Mouse (Mus musculus) left cerebral cortex, postnatal 10 days (tissue): ENCODE measurements at regions not wholly inside any gene's neighbourhood (a gene's known extent, or its start where the extent isn't known, plus 50 kb on each side); places are given as distances from the start of the nearest gene placed in this dataset.

Source experiments
- DNase-seq, 2 experiments: peaks; one replicate each; pipeline ENCODE4 v3.0.0; 2021 to 2022; ENCODE audit warnings: low spot score in 2 of 2, mixed read lengths in 1 of 2; ENCODE audit errors: extremely low spot score in 1 of 2
- intact Hi-C: fragments of 180-260 bp; cut with DNase I; formaldehyde crosslinking; loops from one replicate; pipeline ENCODE4 v1.15.1; 2025

GRCm38 (mm10) chr4:137216908-137217497 lies 60.3 kb upstream of the Wnt4 start:
- no peak for DNase-seq
- intact Hi-C loops, result no loop called here

- intact Hi-C loops, result no loop called here
- no peak for DNase-seq
These were observed 62.7 kb upstream of the Wnt4 start for GRCm38 (mm10) chr4:137214573-137214972.

- intact Hi-C loops, result no loop called here
- no peak for DNase-seq
These were observed 64.4 kb upstream of the Wnt4 start for GRCm38 (mm10) chr4:137212846-137213245.

DNA sequence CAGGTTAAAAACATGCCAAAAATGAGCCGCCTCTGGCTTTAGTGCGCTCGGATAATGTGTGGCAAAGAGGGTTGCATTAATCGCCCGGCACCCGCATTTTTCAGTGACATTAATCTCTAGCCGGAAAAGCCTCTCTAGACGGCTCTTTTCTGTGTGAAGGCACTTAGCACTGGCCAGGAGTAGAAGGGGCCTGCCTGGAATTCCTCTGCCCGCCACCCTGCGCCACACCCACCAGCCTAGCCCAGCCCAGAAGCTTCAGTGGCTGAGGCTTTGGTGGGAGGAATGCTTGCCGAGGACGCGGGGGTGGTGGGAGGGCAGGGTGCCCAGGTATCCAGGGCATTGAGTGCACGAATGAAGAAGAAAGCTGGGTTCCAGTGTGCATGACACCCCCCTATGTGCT lies 65.2 kb upstream of the Wnt4 start:
- intact Hi-C loops, result no loop called here
- DNase-seq, result no peak

- DNase-seq, result no peak
- intact Hi-C loops, result no loop called here
These were observed 66.0 kb upstream of the Wnt4 start for GRCm38 (mm10) chr4:137211288-137211687.

- no peak for DNase-seq
- intact Hi-C loops, result no loop called here
These were observed 66.8 kb upstream of the Wnt4 start for GRCm38 (mm10) chr4:137210525-137210924.

DNA sequence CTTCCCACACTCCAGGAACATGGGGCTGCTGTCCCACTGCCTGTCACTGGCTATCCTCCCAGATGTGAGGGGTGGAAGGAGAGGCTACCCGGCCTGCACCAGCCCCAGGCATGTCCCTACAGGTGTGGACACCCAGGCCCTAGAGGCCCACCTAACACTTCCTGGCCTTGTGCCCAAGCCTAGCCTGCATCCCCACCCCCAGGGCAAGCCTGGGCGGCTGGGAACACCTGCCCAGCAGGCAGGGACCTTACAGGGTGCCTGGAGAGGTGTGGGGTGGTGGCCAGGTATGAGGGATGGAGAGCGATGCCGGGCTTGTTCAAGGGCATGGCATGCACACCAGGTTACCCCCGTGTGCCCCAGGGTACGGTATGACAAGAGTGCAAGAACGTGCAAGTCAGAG lies 76.3 kb upstream of the Wnt4 start:
- peak in 1 of 2 experiments; percentile 32 for DNase-seq
- intact Hi-C loops, result no loop called here

DNA sequence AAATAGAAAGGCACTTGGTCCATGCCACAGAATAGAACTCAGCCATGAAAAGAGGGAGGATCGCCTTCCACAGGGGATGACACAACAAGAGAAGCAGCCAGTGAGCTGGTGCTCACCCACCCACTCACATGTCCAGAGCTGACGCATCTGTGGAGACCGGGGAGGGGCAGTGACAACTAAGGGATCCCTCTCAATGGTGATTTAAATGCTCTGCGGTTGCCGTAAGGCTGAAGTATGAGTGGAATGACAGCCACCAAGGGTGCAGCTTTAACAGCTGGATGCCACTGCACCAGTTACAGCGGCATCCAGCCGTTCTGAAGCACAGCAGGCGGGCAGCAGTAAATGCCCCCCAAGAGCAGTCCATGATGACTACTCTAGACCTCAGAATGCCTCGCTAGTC lies 76.9 kb upstream of the Wnt4 start:
- intact Hi-C loops, result no loop called here
- peak in 1 of 2 experiments; percentile 27 for DNase-seq

GRCm38 (mm10) chr4:137196491-137196974 lies 80.8 kb upstream of the Wnt4 start:
- DNase-seq, result peak in 1 of 2 experiments; percentile 43
- intact Hi-C loops, result no loop called here

DNA sequence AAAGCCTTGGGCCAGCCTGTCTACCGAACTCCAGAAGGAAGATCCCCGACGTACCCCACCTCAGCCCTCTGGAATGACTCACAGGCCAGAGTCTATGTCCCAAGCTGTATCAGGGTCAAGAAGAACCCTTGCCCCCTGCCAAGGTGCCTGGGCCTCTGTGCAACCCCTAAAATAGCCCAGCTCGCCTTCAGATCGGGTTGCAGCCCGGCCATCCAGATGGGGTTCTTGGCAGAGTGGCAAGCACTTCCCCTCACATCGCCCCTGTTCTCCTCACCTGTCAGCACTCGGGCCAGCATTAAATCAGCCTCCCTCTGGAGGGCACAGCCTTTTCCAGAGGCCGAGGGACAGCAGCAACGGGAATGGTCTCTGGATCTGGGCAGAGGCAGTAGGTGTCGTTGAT lies 83.2 kb upstream of the Wnt4 start:
- intact Hi-C loops, result no loop called here
- no peak for DNase-seq

DNA sequence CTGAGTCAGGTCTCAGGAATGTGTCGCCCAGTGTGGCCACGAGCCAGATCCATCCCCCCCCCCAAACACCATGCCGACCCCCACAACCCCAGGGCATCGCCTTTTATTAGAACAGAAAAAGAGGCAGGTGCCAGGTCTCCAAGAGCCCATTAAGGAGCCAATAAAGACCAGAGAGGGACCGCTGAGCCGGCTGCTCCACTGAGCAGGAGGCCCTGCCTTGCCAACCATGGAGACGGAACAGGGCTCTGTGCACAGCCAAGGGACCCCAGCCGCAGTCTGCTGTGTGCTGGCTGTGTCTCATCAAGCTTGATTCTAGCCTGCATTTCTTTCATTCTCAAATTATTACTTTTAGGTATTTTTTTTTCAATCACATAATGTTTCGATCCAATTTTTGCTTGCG lies 86.7 kb upstream of the Wnt4 start:
- intact Hi-C loops, result no loop called here
- DNase-seq, result no peak

DNA sequence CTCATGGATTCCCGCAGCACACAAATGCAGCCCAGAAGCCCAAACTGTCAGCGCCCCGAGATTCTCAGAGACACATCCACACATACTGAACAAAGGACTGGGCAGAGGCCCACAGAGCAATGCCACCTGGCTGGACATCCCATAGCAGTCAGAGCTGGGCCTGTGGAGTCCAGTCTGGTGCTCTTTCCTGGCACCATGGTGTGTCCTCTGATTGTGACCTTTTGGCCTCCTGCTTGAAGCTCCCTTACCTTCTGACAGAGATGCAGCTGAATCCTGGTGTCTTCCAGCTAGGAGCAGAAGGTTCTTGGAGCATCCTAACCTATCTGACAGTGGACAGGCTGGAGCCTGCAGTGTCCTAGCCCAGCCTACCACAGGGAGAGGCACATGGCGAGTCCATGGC lies 87.5 kb upstream of the Wnt4 start:
- intact Hi-C loops, result no loop called here
- no peak for DNase-seq

- DNase-seq, result no peak
- intact Hi-C loops, result no loop called here
These were observed 88.2 kb upstream of the Wnt4 start for GRCm38 (mm10) chr4:137189058-137189457.

DNA sequence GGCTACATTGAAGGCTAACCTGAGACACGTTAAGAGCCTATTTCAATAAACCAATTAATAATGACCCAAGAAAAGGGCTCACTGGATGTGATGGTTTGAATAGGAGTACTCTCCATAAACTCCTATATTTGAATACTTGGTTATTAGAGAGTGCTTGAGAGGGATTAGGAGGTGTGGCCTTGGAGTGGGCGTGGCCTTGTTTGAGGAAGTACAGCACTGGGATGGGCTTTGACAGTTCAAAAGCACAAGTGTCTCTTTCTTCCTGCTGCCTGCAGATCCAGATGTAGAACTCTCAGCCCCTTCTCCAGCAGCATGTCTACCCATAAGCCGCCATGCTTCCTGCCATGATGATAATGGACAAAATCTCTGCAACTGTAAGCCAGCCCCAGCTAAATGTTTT lies 89.7 kb upstream of the Wnt4 start:
- intact Hi-C loops, result no loop called here
- DNase-seq, result no peak

GRCm38 (mm10) chr4:137187051-137187450 lies 90.2 kb upstream of the Wnt4 start:
- intact Hi-C loops, result no loop called here

DNA sequence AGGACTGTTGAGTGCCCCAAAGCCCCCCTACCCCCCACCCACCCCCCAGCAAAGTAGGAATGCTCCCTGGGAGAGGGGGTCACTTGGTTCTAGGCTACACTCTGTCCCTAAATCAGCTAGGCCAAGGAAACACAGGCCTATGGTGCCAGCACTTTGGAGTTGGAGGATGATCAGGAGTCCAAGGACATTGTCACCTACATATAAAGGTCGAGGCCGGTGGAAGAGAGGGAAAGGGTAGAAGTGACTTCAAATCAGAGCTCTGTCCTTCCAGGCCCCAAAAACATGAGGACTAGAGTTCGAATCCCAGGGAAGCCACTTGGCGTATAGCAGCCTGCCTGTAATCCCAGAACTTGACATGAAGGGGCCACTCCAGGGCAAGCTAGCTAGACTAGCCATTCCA lies 92.3 kb upstream of the Wnt4 start:
- no peak for DNase-seq
- intact Hi-C loops, result no loop called here

More at GRCm38 (mm10) chr4:137187051-137187450, 90.2 kb upstream of the Wnt4 start:
- DNase-seq, result no peak

GRCm38 (mm10) chr4:137183181-137183850 lies 94.0 kb upstream of the Wnt4 start:
- intact Hi-C loops, result no loop called here
- DNase-seq, result no peak

DNA sequence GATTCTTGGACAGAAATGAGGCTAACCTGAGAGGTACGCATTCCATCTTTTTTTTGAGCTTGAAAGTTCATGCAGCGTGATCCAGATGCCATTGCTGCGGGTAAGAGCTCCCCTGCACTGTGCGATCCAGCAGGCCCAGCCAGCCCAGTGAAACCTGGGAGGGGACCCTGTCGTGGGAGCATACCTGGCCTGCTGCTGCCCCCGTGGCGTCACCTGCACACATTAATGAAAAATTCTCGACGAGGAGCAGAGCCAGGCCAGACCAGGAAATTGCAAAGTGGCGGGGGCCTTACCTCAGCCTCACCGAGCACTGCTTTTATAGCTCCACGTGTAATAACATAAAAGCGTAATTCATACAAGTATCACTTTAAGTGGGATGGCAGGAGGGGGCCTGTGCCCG lies 94.7 kb upstream of the Wnt4 start:
- no peak for DNase-seq
- intact Hi-C loops, result no loop called here

DNA sequence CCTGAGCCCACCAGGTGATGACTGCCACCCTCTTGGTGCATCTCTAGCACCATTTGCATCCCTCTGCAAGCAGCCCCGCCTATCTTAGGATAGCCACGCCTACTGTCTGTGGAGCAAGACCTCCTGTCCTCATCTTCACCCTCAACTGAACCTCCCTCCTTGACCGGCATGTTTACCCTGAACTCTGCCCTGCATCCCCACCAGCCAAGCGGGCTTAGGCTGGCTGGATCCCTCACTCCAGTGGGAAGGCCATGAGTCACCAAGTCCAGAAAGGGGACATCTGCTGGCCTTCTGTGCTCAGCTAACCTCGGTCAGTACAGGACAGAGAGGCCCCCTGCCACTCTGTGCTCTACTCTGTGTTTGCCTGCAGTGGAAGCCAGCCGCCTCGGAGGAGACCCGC lies 96.0 kb upstream of the Wnt4 start:
- intact Hi-C loops, result no loop called here
- DNase-seq, result no peak

- no peak for DNase-seq
- intact Hi-C loops, result no loop called here
These were observed 97.2 kb upstream of the Wnt4 start for GRCm38 (mm10) chr4:137180083-137180482.

GRCm38 (mm10) chr4:137178833-137179232 lies 98.5 kb upstream of the Wnt4 start:
- DNase-seq, result peak; percentile 54 to 90
- intact Hi-C loops, result no loop called here
